In the genomic region with DNA sequence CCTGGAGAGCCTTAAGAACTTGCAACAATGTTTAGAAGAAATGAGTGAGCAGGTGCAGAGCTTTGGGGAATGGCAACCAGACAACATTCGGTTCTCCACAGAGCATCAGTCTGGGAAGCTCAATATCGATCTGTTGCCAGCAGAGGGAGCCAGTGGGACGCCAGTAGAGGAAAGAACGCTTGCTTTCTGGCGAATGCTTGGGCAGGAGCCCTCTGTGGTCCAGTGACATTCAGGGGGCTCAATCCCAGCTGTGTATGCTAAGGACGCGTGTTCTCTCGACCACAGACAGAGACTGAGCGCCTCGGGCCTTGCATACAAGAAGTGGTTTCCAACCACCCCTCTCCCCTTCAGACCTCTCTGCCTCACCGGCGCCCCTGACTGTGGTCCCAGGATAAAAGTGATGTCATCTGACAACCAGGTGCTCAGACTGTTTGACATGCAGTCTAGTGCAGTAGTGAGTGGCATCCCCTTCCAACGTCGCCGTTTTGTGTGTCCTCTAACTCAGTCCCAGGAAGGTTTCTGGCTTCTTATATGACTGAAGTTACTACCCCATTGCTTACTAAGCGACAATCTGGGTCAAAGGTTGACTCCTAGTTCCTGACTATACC, we compare ENCODE assay signal across 8 mouse cellular contexts. TPM values are rescaled to one million over a fixed set of nuclear protein-coding genes. Genes with fewer than 3 reads are reported as not detected.
A peak's percentile ranks its signal among the peaks of the same experiment; 100 is the strongest.
DNase-seq lines count a peak whose midpoint lies in the region; ATAC-seq lines count a peak whose summit lies in the region.

No protein-coding gene starts in this region.

- H3K27me3 ChIP-seq in hindbrain, embryonic 15.5 days = no peaks in the 10 kb centered on the region
- peaks cover 11% of the 10 kb centered on the region for H3K27me3 ChIP-seq in midbrain, embryonic 10.5 days (ENCODE audit: low read depth, poor library complexity, severe bottlenecking)

- no peaks in the 10 kb centered on the region for H3K36me3 ChIP-seq in hindbrain, embryonic 15.5 days
- H3K36me3 ChIP-seq in midbrain, embryonic 10.5 days = no peaks in the 10 kb centered on the region

- no peak overlapping the region for H3K27ac ChIP-seq in hindbrain, embryonic 15.5 days (replicated peaks)
- no peak overlapping the region for H3K27ac ChIP-seq in midbrain, embryonic 10.5 days (replicated peaks)

- peaks cover 4% of the 10 kb centered on the region; the same call in 1 of the 2 replicates for H3K4me1 ChIP-seq in hindbrain, embryonic 15.5 days (replicated peaks)
- H3K4me1 ChIP-seq in midbrain, embryonic 10.5 days = peaks cover 10% of the 10 kb centered on the region

- H3K9ac ChIP-seq in hindbrain, embryonic 15.5 days = 0 out of 2 replicates have a peak overlapping the region, but pooled peaks have one; percentile 24

- H3K4me3 ChIP-seq in hindbrain, embryonic 15.5 days = peak overlapping the region; percentile 22
- H3K4me3 ChIP-seq in midbrain, embryonic 10.5 days = peak overlapping the region; percentile 24; the same call in 1 of the 2 replicates

- no peaks in the 10 kb centered on the region for H3K9me3 ChIP-seq in hindbrain, embryonic 15.5 days
- peaks cover 5% of the 10 kb centered on the region; the same call in 1 of the 2 replicates for H3K9me3 ChIP-seq in midbrain, embryonic 10.5 days (replicated peaks)

- peak; percentile 83 for DNase-seq in adipocyte (ENCODE audit: low spot score)
- peak; percentile 81 to 85 for DNase-seq in cerebellum, postnatal 36 days
- DNase-seq in gastrocnemius, adult 18-20 months (ENCODE audit: low spot score) = peak; percentile 64
- DNase-seq in layer of hippocampus, postnatal 36 days = peak; percentile 69 to 75
- DNase-seq in midbrain, embryonic 10.5 days (ENCODE audit: low spot score) = peak; percentile 79
- DNase-seq in right cerebral cortex, postnatal 36 days (ENCODE audit: low spot score in 2 of 2) = peak; percentile 65 to 67

- peak overlapping the region; percentile 53 for H3K4me2 ChIP-seq in hindbrain, embryonic 15.5 days

- WGBS in hindbrain, embryonic 15.5 days = 20% methylated on average over 16 of the region's 16 CpGs
- 21% methylated on average over 16 of the region's 16 CpGs for WGBS in midbrain, embryonic 10.5 days

- ATAC-seq in hindbrain, embryonic 15.5 days (ENCODE audit: low FRiP score, low read depth) = peak; percentile 82
- ATAC-seq in activated CD4-positive, CD25-positive, alpha-beta regulatory T cell, adult 4 months = no peak

RNA-seq across cellular contexts. Expression of gene Sfta2, which starts 16.9 kb away (rescaled TPM):
- not detected for total RNA-seq in gastrocnemius, adult 18-20 months (2021)
- polyA plus RNA-seq in hindbrain, embryonic 15.5 days (2015; fragmentation: Nextera tagmentation; extraction: Ambion mirVana) = 0.44 and 0.59 TPM in 2 replicates
- total RNA-seq in layer of hippocampus, postnatal 36 days (2021) = not detected
- not detected in 2 replicates for polyA plus RNA-seq in midbrain, embryonic 10.5 days (2016; fragmentation: Nextera tagmentation; extraction: Ambion mirVana)
- polyA plus RNA-seq in activated CD4-positive, CD25-positive, alpha-beta regulatory T cell, adult 4 months (2017; shearing (Covaris generic)) = not detected

RNA-seq across cellular contexts. Expression of gene 2300002M23Rik, which starts 17.2 kb away (rescaled TPM):
- not detected for total RNA-seq in gastrocnemius, adult 18-20 months (2021)
- not detected in 2 replicates for polyA plus RNA-seq in hindbrain, embryonic 15.5 days (2015; fragmentation: Nextera tagmentation; extraction: Ambion mirVana)
- not detected for total RNA-seq in layer of hippocampus, postnatal 36 days (2021)
- polyA plus RNA-seq in midbrain, embryonic 10.5 days (2016; fragmentation: Nextera tagmentation; extraction: Ambion mirVana) = not detected in 2 replicates
- not detected for polyA plus RNA-seq in activated CD4-positive, CD25-positive, alpha-beta regulatory T cell, adult 4 months (2017; shearing (Covaris generic))

RNA-seq across cellular contexts. Expression of gene Cdsn, which starts 32.5 kb away (rescaled TPM):
- under 1 TPM; 0.09 to 0.69 TPM for total RNA-seq in gastrocnemius, adult 18-20 months (2021)
- 0.14 and 0.22 TPM in 2 replicates for polyA plus RNA-seq in hindbrain, embryonic 15.5 days (2015; fragmentation: Nextera tagmentation; extraction: Ambion mirVana)
- total RNA-seq in layer of hippocampus, postnatal 36 days (2021) = under 1 TPM in 1 of 2 experiments, not detected in 1; 0.40 TPM
- 0.07 and 0.10 TPM in 2 replicates for polyA plus RNA-seq in midbrain, embryonic 10.5 days (2016; fragmentation: Nextera tagmentation; extraction: Ambion mirVana)
- polyA plus RNA-seq in activated CD4-positive, CD25-positive, alpha-beta regulatory T cell, adult 4 months (2017; shearing (Covaris generic)) = not detected

RNA-seq across cellular contexts. Expression of gene Gm9573, which starts 42.0 kb away (rescaled TPM):
- not detected for total RNA-seq in gastrocnemius, adult 18-20 months (2021)
- polyA plus RNA-seq in hindbrain, embryonic 15.5 days (2015; fragmentation: Nextera tagmentation; extraction: Ambion mirVana) = not detected in 2 replicates
- not detected for total RNA-seq in layer of hippocampus, postnatal 36 days (2021)
- not detected in 2 replicates for polyA plus RNA-seq in midbrain, embryonic 10.5 days (2016; fragmentation: Nextera tagmentation; extraction: Ambion mirVana)
- polyA plus RNA-seq in activated CD4-positive, CD25-positive, alpha-beta regulatory T cell, adult 4 months (2017; shearing (Covaris generic)) = not detected

RNA-seq across cellular contexts. Expression of gene Psors1c2, which starts 51.4 kb away (rescaled TPM):
- total RNA-seq in gastrocnemius, adult 18-20 months (2021) = not detected
- polyA plus RNA-seq in hindbrain, embryonic 15.5 days (2015; fragmentation: Nextera tagmentation; extraction: Ambion mirVana) = 0.97 and 1.2 TPM in 2 replicates
- total RNA-seq in layer of hippocampus, postnatal 36 days (2021) = under 1 TPM; 0.42 to 0.63 TPM
- 1.4 and 2.0 TPM in 2 replicates for polyA plus RNA-seq in midbrain, embryonic 10.5 days (2016; fragmentation: Nextera tagmentation; extraction: Ambion mirVana)
- not detected for polyA plus RNA-seq in activated CD4-positive, CD25-positive, alpha-beta regulatory T cell, adult 4 months (2017; shearing (Covaris generic))
